Mouse (Mus musculus): ENCODE data around the gene L2hgdh.
A peak's percentile ranks its signal among the peaks of the same experiment; 100 is the strongest.

Gene L2hgdh

GRCm38 (mm10) chr12:69724711-69725460, at the start of gene L2hgdh, which contains the start of gene Atp5s:
L2hgdh (minus strand) TSS chr12:69724873.
Atp5s (plus strand) TSS chr12:69724950.
- peak; percentile 99 for DNase-seq

- DNase-seq = no peak
Observed at GRCm38 (mm10) chr12:69768841-69769240, 44.2 kb upstream of the L2hgdh start.

- no peak for DNase-seq
Observed at GRCm38 (mm10) chr12:69767476-69768258, 43.0 kb upstream of the L2hgdh start.

GRCm38 (mm10) chr12:69766185-69766904, 41.7 kb upstream of the L2hgdh start:
- peak; percentile 26 for DNase-seq

- no peak for DNase-seq
Observed at GRCm38 (mm10) chr12:69765543-69765942, 40.9 kb upstream of the L2hgdh start.

- no peak for DNase-seq
Observed at GRCm38 (mm10) chr12:69761603-69762002, 36.9 kb upstream of the L2hgdh start.

- no peak for DNase-seq
Observed at GRCm38 (mm10) chr12:69760743-69761406, 36.2 kb upstream of the L2hgdh start.

GRCm38 (mm10) chr12:69760014-69760413, 35.3 kb upstream of the L2hgdh start:
- DNase-seq = peak; percentile 41

- DNase-seq = peak; percentile 90
Observed at GRCm38 (mm10) chr12:69759267-69759885, 34.7 kb upstream of the L2hgdh start.

GRCm38 (mm10) chr12:69758221-69759185, 33.8 kb upstream of the L2hgdh start:
- DNase-seq = peak; percentile 74

- peak; percentile 98 for DNase-seq
Observed at GRCm38 (mm10) chr12:69757418-69758141, 32.9 kb upstream of the L2hgdh start.

- no peak for DNase-seq
Observed at GRCm38 (mm10) chr12:69756015-69756414, 31.3 kb upstream of the L2hgdh start.

- DNase-seq = no peak
Observed at GRCm38 (mm10) chr12:69753936-69754335, 29.3 kb upstream of the L2hgdh start.

- no peak for DNase-seq
Observed at GRCm38 (mm10) chr12:69751864-69752341, 27.2 kb upstream of the L2hgdh start.

- no peak for DNase-seq
Observed at GRCm38 (mm10) chr12:69744138-69744537, 19.5 kb upstream of the L2hgdh start.

- no peak for DNase-seq
Observed at GRCm38 (mm10) chr12:69741965-69742364, 17.3 kb upstream of the L2hgdh start.

- DNase-seq = no peak
Observed at GRCm38 (mm10) chr12:69733923-69734322, 9.2 kb upstream of the L2hgdh start.

GRCm38 (mm10) chr12:69733518-69733917, 8.8 kb upstream of the L2hgdh start:
- DNase-seq = no peak

- DNase-seq = no peak
Observed at GRCm38 (mm10) chr12:69732221-69732620, 7.5 kb upstream of the L2hgdh start.

GRCm38 (mm10) chr12:69730306-69730705, 5.6 kb upstream of the L2hgdh start:
- DNase-seq = no peak

All from liver (tissue).